Mouse (Mus musculus) heart, adult 9 months (tissue): Measurements from ENCODE around the gene Notch2.
A peak's percentile ranks its signal among the peaks of the same experiment; 100 is the strongest.

Source experiments
- DNase-seq, 2 experiments: peaks; one replicate each; pipeline ENCODE4 v3.0.0; 2022; ENCODE audit warnings: low spot score in 2 of 2

Notch2 gene

GRCm38 (mm10) chr3:98013401-98014281 is at the start of gene Notch2:
Gene Notch2, plus strand, starts transcription at chr3:98013527.
- DNase-seq: peak; percentile 95

GRCm38 (mm10) chr3:97964878-97965353 is 48.4 kb upstream of the Notch2 start:
- peak; percentile 65 to 70 for DNase-seq

- DNase-seq: no peak
These were observed 45.7 kb upstream of the Notch2 start for GRCm38 (mm10) chr3:97967627-97968026.

- no peak for DNase-seq
These were observed 45.1 kb upstream of the Notch2 start for GRCm38 (mm10) chr3:97968191-97968590.

- no peak for DNase-seq
These were observed 44.3 kb upstream of the Notch2 start for GRCm38 (mm10) chr3:97969019-97969418.

- peak in 1 of 2 experiments; percentile 24 for DNase-seq
These were observed 42.2 kb upstream of the Notch2 start for GRCm38 (mm10) chr3:97971117-97971516.

- no peak for DNase-seq
These were observed 41.1 kb upstream of the Notch2 start for GRCm38 (mm10) chr3:97972200-97972599.

- DNase-seq: no peak
These were observed 40.6 kb upstream of the Notch2 start for GRCm38 (mm10) chr3:97972707-97973106.

- DNase-seq: no peak
These were observed 40.0 kb upstream of the Notch2 start for GRCm38 (mm10) chr3:97973306-97973705.

GRCm38 (mm10) chr3:97974197-97974770 is 39.0 kb upstream of the Notch2 start:
- DNase-seq: no peak

GRCm38 (mm10) chr3:97976706-97977105 is 36.6 kb upstream of the Notch2 start:
- no peak for DNase-seq

- DNase-seq: no peak
These were observed 34.6 kb upstream of the Notch2 start for GRCm38 (mm10) chr3:97978710-97979109.

- no peak for DNase-seq
These were observed 32.5 kb upstream of the Notch2 start for GRCm38 (mm10) chr3:97980683-97981327.

GRCm38 (mm10) chr3:97981376-97981906 is 31.9 kb upstream of the Notch2 start:
- DNase-seq: no peak

- DNase-seq: no peak
These were observed 28.3 kb upstream of the Notch2 start for GRCm38 (mm10) chr3:97984870-97985506.

- DNase-seq: no peak
These were observed 27.6 kb upstream of the Notch2 start for GRCm38 (mm10) chr3:97985691-97986090.

GRCm38 (mm10) chr3:97987153-97987552 is 26.2 kb upstream of the Notch2 start:
- DNase-seq: no peak

GRCm38 (mm10) chr3:97988756-97989155 is 24.6 kb upstream of the Notch2 start:
- no peak for DNase-seq

GRCm38 (mm10) chr3:97990576-97990975 is 22.8 kb upstream of the Notch2 start:
- no peak for DNase-seq

GRCm38 (mm10) chr3:97992289-97992688 is 21.0 kb upstream of the Notch2 start:
- DNase-seq: no peak

GRCm38 (mm10) chr3:97993196-97993595 is 20.1 kb upstream of the Notch2 start:
- DNase-seq: no peak
